Mouse (Mus musculus): ENCODE data around the gene Atg5.

Gene Atg5

GRCm38 (mm10) chr10:44391509-44392290 lies 123.5 kb downstream of the Atg5 start:
- DNase-seq (ENCODE audit: low spot score): no peak

- no peak for DNase-seq (ENCODE audit: low spot score)
These were observed 124.7 kb downstream of the Atg5 start for GRCm38 (mm10) chr10:44392855-44393254.

DNA sequence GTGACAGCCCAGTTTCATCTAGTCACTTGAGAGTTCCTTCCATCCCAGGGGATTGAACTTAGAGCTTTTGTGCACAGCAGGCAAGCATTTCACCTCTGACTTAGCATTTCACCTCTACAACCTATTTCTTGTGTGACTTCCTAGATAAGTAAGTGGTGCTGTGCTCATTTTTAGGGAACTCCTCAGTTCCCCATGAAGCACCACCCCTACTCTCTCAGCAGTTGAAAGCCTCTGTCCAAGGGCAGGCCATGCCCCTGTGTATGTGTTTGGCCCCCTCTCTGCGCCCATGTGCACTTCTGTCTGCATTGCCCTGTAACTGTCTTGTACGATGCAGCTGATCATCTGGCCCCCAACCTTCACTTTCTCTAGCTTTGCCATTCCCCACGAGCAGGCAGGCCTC lies 132.0 kb downstream of the Atg5 start:
- no peak for DNase-seq (ENCODE audit: low spot score)

- no peak for DNase-seq (ENCODE audit: low spot score)
These were observed 132.4 kb downstream of the Atg5 start for GRCm38 (mm10) chr10:44400602-44401001.

DNA sequence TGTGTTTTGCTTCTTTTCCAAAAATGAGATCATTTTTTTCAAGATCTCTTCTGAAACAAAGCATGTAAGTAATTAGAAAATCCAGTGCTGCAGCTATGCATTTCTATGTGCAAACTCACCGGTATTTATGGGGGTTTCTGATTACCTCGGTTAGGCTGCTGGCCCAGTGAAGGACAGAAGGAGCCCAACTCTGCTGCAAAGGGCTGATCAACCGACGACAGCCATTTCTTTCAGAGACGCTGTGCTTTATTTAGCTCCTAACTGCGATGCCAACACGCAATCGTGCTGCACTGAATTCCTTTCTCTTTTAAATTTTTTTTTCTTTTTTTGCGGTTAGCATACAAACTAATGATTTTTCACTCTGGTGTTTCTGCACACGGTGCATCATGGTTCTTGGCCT lies 133.4 kb downstream of the Atg5 start:
- no peak for DNase-seq (ENCODE audit: low spot score)

DNA sequence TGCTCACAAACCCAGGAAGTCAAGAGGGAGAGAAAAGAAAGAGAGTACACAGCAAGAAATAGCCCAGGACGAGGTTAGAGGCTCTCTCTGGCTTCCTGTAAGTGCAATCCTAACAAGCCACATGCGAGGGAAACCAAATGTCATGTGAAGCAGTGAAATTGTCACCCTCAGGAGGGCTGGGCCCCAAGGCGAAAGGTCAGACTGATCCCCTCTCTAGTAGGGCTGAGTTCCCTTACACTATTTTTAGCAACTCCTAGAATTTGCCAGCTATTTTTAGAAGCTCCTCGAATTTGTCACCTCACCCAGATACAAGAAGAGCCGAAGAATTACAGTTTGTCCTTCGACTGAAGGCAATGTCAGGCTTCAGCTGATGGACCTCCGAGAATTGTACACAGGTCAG lies 135.3 kb downstream of the Atg5 start:
- DNase-seq (ENCODE audit: low spot score): no peak

GRCm38 (mm10) chr10:44409054-44409453 lies 140.9 kb downstream of the Atg5 start:
- no peak for DNase-seq (ENCODE audit: low spot score)

DNA sequence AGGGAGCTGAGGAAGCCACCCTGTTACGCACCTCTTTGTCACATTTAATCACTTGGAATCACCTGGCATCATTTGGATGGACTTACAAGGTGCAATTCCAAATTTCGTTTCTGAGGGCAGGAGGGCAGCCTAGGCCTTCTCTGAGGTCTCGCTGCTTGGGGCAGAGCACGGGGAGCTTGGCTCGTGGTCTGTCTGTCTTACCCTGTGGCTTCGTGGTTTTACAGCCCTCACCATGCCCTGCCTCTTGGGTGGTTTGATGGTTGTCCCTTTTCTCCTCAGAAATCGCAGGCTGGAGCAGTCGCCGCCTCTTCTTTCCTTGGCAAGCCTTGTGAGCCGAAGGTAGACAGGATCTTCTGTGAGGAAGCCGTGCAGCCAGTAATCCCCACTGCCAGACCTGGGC lies 141.8 kb downstream of the Atg5 start:
- DNase-seq (ENCODE audit: low spot score): no peak

Data from testis, postnatal 14 days (tissue).